Mouse (Mus musculus): Measurements from ENCODE around the gene Rbm25.
"Not testable (repeated sequence)": the region's sequence is repeated elsewhere in the genome, so short reads cannot be mapped to it uniquely, and the experiment has no call there.

Gene Rbm25

GRCm38 (mm10) chr12:83630936-83631335 is at the start of gene Rbm25:
Gene Rbm25, plus strand, starts transcription at chr12:83631236.
- DNase-seq (ENCODE audit: low read depth) = not testable (repeated sequence)

GRCm38 (mm10) chr12:83582106-83582505 is 48.9 kb upstream of the Rbm25 start:
- DNase-seq (ENCODE audit: low read depth) = no peak

- no peak for DNase-seq (ENCODE audit: low read depth)
Observed at GRCm38 (mm10) chr12:83582747-83583146, 48.3 kb upstream of the Rbm25 start.

DNA sequence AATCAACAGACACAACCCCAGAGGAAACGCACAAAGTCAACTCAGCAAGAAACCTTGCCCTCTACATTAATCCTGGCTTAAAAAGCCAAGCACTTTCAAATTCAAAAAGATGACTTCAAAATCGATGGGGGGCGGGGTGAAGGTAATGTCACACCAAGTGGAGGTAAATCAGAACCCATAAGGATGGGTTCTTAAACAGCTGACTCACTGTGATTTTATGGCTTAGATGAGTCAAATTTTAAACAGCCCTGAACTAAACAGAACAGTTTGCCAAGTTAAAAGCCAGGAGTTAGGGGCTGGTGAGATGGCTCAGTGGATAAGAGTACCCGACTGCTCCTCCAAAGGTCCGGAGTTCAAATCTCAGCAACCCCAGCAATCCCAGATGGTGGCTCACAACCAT is 44.4 kb upstream of the Rbm25 start:
- DNase-seq (ENCODE audit: low read depth) = no peak

- DNase-seq (ENCODE audit: low read depth) = peak; percentile 51
Observed at GRCm38 (mm10) chr12:83591754-83592501, 39.1 kb upstream of the Rbm25 start.

GRCm38 (mm10) chr12:83594454-83595040 is 36.5 kb upstream of the Rbm25 start:
- no peak for DNase-seq (ENCODE audit: low read depth)

- peak; percentile 43 for DNase-seq (ENCODE audit: low read depth)
Observed at GRCm38 (mm10) chr12:83596191-83596954, 34.7 kb upstream of the Rbm25 start.

DNA sequence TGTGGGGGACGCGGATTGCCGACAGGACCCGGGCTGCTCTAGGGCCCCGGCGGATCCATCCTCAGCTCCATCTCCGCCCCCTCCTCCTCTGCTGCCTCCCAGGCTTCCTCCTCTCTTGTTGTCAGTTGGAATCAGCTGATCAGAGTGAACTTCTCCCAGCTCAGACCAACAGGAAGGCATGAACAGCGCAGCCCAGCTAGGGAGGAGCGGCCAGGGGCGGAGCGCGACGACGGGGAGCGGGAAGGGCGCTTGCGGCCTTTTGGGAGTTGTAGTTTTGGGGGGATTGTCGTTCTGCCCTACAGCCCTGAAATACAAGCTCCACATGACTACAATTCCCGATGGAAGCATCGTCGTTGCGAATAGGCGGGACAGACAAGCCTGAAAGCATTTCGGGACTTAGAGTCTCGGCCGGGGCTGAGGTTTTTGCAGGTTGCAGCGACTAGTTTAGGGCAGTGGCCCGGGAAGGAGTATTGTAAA is 34.0 kb upstream of the Rbm25 start, which contains the start of gene Zfyve1:
TSS of gene Zfyve1 (minus strand) at position 198 of the 477 bp plus-strand sequence.
- peak; percentile 99 for DNase-seq (ENCODE audit: low read depth)

DNA sequence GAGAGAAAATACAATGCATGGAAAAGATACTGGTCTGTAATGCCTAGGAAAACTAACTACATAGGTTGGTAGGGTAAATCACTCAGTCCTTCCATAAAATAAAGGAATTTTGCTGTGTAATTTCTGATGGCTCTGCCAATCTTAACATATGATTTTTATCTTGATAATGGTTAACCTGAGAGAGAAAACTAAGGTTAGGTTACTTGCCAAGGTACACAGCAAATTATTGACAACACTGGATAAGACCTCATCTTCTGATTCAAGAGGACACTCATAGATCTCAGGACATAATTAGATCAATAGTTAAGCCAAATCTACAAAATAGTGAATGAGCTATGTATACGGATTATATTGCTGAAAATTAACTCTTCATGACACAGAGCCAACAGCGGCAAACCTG is 33.2 kb upstream of the Rbm25 start:
- no peak for DNase-seq (ENCODE audit: low read depth)

- no peak for DNase-seq (ENCODE audit: low read depth)
Observed at GRCm38 (mm10) chr12:83602285-83602684, 28.8 kb upstream of the Rbm25 start.

DNA sequence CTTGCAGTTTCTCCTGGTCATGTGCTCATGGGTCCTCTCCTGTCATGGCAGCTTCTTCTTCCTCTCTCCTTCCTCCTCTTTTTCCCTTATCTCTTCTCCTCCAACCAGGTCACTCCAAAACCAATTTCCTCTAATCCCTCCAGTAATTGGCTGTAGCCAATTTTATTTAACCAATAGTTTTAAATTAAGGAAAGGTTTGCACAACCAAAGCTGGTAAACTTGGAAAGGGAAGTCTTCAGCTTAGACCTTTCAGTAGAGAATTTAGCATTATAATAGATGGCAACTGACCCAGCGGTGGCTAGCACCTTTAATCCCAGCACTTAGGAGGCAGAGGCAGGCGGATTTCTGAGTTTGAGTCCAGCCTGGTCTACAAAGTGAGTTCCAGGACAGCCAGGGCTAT is 24.6 kb upstream of the Rbm25 start:
- not testable (repeated sequence) for DNase-seq (ENCODE audit: low read depth)

- DNase-seq (ENCODE audit: low read depth) = no peak
Observed at GRCm38 (mm10) chr12:83617261-83617660, 13.8 kb upstream of the Rbm25 start.

DNA sequence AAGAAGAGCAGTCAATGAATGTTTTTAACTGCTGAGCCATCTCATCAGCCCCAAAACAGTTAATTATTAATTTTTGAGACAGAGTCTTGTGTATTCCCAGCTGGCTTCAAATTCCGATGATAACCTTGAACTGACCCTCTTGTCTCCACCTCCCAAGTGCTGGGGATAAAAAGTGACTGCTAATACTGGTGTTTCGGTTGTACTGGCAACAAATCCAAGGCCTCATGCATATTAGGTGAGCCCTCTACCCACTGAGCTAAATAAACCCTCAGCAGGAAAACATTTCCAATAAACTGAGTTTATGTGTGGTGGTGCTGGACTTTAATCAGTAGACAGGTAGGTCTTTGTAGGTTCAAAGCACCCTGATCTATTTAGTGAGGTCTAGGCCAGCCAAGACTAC is 12.1 kb upstream of the Rbm25 start:
- DNase-seq (ENCODE audit: low read depth) = no peak

GRCm38 (mm10) chr12:83620694-83621093 is 10.3 kb upstream of the Rbm25 start:
- DNase-seq (ENCODE audit: low read depth) = not testable (repeated sequence)

DNA sequence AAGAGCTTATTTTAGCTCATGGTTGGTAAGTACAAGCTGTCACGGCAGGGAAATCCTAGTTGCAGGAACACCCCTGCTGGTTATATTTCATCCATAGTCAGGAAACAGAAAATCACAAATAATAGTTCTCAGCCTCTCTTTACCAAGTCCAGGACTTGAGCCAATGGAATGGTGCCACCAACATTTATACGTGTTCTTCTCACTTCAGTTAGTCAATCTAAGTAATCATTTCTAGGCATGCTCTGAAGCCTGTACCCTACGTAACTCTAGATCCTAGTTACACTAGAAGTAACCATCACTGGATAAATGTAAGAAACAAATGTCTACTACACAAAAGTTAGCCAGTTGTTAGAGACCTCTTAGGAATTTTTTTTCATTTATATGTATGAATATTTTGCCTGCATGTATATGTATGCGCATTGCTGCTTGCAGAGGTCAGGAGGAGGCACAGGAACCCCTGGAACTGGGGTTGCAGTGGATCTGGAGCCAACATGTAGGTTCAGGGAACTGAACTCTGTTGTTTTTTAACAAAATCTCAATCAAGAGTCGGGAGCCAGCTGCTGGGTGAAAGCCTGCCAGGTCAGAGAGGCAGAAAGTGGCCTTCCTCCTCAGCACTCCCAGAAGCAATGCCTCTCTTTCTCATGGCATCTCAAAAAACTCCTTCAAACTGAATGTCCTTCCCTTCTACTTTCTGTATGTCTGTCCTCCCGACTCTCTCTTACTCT is 8.8 kb upstream of the Rbm25 start:
- DNase-seq (ENCODE audit: low read depth) = no peak

DNA sequence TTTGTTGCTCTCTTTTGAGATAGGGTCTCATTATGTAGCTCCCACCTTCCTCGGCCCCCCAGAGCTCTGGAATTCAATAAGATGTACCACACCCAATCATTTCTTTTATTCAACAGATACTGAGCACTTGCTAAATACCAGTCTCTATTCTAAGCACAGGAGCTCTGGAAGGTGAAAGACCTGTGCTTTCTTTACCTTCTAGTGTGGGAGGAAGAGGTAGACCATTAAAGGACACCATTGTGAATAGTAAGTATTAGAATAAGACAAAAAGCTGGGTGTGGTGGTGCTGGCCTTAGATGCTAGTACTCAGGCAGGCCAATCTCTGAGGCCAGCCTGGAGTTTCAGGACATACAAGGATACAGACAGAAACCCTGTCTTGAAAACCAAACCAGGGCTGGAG is 6.7 kb upstream of the Rbm25 start:
- DNase-seq (ENCODE audit: low read depth) = no peak

GRCm38 (mm10) chr12:83631743-83632679 is 975 bp downstream of the Rbm25 start:
- DNase-seq (ENCODE audit: low read depth) = peak; percentile 97

GRCm38 (mm10) chr12:83632680-83633025 is 1.6 kb downstream of the Rbm25 start:
- DNase-seq (ENCODE audit: low read depth) = no peak

GRCm38 (mm10) chr12:83633807-83634206 is 2.8 kb downstream of the Rbm25 start:
- no peak for DNase-seq (ENCODE audit: low read depth)

DNA sequence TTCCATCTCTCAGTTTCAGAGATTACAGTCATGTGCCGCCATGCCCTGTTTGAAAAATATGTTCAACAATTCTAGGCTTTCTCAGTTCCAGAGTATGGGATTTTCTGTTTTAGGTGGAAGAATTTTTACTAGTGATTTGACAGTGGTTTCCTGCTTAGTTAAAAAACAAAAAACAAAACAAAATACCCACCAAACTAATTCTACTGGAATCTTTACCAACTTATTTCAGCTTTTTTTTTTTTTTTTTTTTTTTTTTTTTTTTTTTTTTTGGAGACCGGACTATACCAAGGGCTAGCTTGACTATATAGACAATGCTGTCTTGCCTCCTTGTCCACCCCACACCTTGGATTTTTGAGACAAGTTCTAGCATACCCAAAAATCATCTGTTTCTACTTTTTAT is 10.2 kb downstream of the Rbm25 start:
- no peak for DNase-seq (ENCODE audit: low read depth)

DNA sequence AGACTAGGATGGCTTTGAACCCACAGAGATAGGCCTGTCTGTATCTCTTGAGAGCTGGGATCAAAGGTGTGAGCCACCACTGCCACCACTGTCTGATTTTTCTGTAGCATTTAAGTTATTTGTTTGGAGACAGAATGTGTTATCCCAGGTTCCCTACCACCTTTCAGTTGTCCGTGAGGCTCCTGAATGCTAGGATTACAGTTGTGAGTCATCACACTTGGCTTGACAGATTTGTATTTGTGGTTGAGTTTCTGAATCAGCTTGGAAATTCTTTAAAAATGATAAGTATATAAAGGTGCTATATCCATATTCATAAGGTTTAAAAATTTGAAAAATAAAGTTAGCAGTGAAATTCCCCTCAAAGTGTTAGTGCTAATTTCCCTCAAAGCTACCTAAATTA is 12.1 kb downstream of the Rbm25 start:
- no peak for DNase-seq (ENCODE audit: low read depth)
